Mouse (Mus musculus) G1E (cell line): ENCODE measurements around the gene Anln.
A peak's percentile ranks its signal among the peaks of the same experiment; 100 is the strongest.

Experiments used
- CTCF ChIP-seq: IDR thresholded peaks from 2 replicates; pipeline ENCODE4 v1.5.1; 2012; ENCODE audit warnings: low read depth, low read length, inconsistent platforms, mixed read lengths
- GATA1 ChIP-seq: IDR thresholded peaks from 2 replicates; pipeline ENCODE4 v1.6.1; 2012; ENCODE audit warnings: borderline replicate concordance, low read length, inconsistent platforms, mixed read lengths
- GATA2 ChIP-seq: IDR thresholded peaks from 2 replicates; pipeline ENCODE4 v1.6.1; 2012; ENCODE audit warnings: low read depth, low read length, inconsistent platforms, borderline replicate concordance
- POLR2AphosphoS5 ChIP-seq: IDR thresholded peaks from 2 replicates; pipeline ENCODE4 v1.6.1; 2012; ENCODE audit warnings: low read depth, low read length, inconsistent platforms; ENCODE audit not compliant: insufficient replicate concordance
- TAL1 ChIP-seq: conservative IDR thresholded peaks from 2 replicates; pipeline ENCODE4 v1.6.1; 2012; ENCODE audit warnings: low read depth, low read length, inconsistent platforms, mixed read lengths

GRCm38 (mm10) chr9:22411002-22411857, 22.2 kb upstream of the Anln start, which contains the start of gene 9530077C05Rik:
- TF ChIP-seq CTCF (peak; percentile 50), POLR2AphosphoS5 (no peak), GATA1 (no peak), GATA2 (no peak), TAL1 (no peak)
